Mouse (Mus musculus) bone marrow macrophage, adult 2 months (primary cell): ENCODE results near the gene Olfr228. TPM values are rescaled to one million over a fixed set of nuclear protein-coding genes. Genes with fewer than 3 reads are reported as not detected.
"Not testable (repeated sequence)": the region's sequence is repeated elsewhere in the genome, so short reads cannot be mapped to it uniquely, and the experiment has no call there.

Experiments
- H3K27ac ChIP-seq: 2 replicates; pipeline ENCODE4 v1.5.1; 2012; ENCODE audit warnings: low read depth, low read length; ENCODE audit not compliant: insufficient read depth
- H3K4me1 ChIP-seq: 2 replicates; pipeline ENCODE4 v1.6.1; 2012; ENCODE audit warnings: low read length; ENCODE audit not compliant: control insufficient read depth, insufficient read depth
- H3K4me3 ChIP-seq: 2 replicates; pipeline ENCODE4 v1.5.1; 2012; ENCODE audit warnings: mild to moderate bottlenecking, low read length, moderate library complexity; ENCODE audit not compliant: insufficient read depth
- CTCF ChIP-seq: IDR thresholded peaks from 2 replicates; pipeline ENCODE4 v1.5.1; 2012; ENCODE audit warnings: low read depth, mild to moderate bottlenecking, low read length, moderate library complexity
- POLR2A ChIP-seq: IDR thresholded peaks from 2 replicates; pipeline ENCODE4 v1.6.1; 2012; ENCODE audit warnings: mild to moderate bottlenecking, low read depth, low read length, borderline replicate concordance
- polyA plus RNA-seq: library from polyadenylated mRNA; stranded (reverse); fragments of >200 nt; gene quantifications from 2 replicates; pipeline ENCODE4 v1.2.4, GENCODE M21; 2012; ENCODE audit not compliant: missing spikeins, insufficient read depth, insufficient read length

Gene Olfr228
- not detected in 2 replicates for polyA plus RNA-seq

DNA sequence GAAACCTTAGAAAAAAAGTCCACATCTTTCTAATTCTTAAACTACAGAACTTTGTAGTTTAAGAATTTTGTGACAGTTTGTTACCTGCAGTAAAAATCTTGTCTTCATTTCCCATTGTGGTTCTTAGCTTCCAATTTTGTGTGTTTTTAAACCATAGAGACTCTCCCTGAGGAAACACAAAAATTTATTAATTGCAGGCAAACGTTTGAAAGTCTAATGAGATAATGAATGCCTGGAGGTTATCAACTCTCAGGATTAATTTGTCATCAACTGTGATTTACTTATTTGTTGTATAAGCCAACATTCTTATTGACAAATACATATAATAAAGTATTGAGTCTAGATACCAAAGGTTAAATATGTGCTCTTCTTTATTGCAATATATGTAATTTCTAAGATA, at the start of gene Olfr228:
Olfr228 (minus strand) TSS at position 101 of the 400 bp plus-strand sequence.
- H3K27ac ChIP-seq = no peak within 1 kb of the TSS
- no peaks in the 10 kb centered on the region for H3K4me1 ChIP-seq
- no peak for TF ChIP-seq CTCF
- TF ChIP-seq POLR2A = no peak
- no peak within 1 kb of the TSS for H3K4me3 ChIP-seq

DNA sequence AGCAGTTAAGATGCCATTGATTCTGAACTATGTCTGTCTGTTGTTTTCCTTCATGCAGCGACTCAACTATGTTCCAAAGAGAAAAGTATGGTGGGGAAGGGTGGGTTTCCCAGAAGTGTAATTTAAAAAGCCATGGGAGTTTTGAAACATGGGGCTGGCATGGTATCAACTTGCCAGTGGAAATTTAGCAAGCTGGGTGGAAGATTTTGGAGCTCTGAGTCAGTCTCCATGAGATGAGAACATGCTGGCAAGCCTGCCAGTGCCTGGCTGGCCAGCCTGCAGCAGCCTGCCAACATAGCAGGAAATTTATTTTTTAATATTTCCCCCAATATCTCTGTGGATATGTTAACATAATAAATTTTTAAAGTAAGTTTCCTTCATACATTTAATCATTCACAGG, 43.8 kb upstream of the Olfr228 start:
- Histone ChIP-seq H3K27ac (no peak overlapping the region), H3K4me3 (no peak overlapping the region), H3K4me1 (no peaks in the 10 kb centered on the region)
- TF ChIP-seq POLR2A (no peak), CTCF (no peak)

DNA sequence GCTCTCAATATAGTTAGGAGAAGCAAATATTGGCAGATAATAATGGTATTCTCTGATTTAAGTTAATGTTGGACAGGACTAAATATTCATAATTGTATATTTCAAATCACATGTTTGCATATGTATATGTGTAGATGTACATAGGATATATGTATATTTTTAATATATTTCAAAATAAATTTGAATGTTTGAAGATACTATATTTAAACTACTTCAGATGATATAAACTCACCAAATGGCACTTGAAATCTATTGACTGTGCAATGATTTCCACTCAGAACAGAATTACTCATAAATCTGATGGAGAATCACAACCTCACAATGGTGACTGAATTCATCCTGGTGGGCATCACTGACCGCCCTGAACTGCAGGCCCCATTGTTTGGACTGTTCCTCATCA, 21.0 kb upstream of the Olfr228 start, which contains the start of gene Olfr1076:
Olfr1076 (plus strand) TSS at position 301 of the 400 bp plus-strand sequence.
- Histone ChIP-seq H3K4me1 (no peaks in the 10 kb centered on the region), H3K4me3 (no peak within 1 kb of the TSS), H3K27ac (no peak within 1 kb of the TSS)
- no peak for TF ChIP-seq POLR2A
- TF ChIP-seq CTCF = no peak

DNA sequence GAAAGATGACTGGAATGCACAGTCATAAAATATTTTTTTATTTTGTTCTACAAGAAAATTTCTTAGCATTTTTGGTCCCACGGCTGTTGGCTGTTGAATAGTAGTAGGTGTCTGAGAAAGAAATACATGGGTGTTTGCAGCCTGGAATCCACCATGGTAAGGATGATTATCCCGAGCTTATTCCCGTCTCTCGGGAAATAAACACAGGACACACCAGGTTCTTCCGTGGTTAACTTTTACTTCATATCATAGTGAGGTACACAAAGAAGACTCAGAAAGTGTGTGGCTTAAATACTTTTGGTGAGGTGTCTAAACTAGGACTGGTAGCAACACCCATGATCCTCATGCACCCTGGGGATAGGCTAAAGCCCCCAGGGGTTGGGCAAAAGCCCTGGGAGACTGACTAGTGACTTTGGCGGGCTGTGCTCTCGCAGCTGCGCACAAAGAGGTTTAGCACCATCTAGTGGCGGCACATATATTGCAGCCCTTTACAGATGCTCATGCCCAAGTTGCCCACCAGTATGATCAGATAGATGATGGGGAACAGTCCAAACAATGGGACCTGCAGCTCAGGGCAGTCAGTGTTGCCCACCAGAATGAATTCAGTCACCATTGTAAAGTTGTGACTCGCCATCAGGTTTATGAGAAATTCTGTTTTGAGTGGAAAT, 22.6 kb downstream of the Olfr228 start:
- no peaks in the 10 kb centered on the region for H3K4me1 ChIP-seq
- H3K27ac ChIP-seq = no peak overlapping the region
- TF ChIP-seq CTCF (peak; percentile 68), POLR2A (no peak)
- no peak overlapping the region for H3K4me3 ChIP-seq

DNA sequence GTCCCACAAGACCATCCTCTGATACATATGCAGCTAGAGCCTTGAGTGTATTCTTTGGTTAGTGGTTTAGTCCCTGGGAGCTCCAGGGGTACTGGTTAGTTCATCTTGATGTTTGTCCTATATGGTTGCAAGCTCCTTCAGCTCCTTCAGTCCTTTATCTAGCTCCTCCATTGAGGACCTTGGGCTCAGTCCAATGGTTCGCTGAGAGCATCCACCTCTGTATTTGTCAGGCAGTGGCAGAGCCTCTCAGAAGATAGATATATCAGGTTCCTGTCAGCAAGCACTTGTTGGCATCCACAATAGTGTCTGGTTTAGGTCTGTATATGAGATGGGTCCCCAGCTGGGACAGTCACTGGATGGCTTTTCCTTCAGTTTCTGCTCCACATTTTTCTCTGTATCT, 26.8 kb downstream of the Olfr228 start:
- Histone ChIP-seq H3K4me1 (no peaks in the 10 kb centered on the region), H3K27ac (no peak overlapping the region), H3K4me3 (no peak overlapping the region)
- TF ChIP-seq CTCF (no peak), POLR2A (no peak)

DNA sequence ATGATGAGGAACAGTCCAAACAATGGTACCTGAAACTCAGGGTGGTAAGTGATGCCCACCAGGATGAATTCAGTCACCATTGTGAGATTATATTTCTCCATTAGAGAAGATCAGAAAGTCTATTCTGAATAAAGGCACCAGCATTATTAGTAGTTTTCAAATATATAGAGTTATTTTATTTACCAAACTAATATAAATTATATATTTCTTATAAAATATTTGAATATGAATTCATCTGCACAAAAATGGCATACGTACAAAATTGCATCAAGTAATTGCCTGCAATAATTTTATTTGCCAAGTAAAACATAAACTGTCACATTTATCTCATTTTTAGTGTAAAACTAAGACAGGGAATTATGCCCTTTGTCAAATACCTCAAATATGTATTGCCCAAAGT, 31.0 kb downstream of the Olfr228 start, which contains the start of gene Olfr1066:
Olfr1066 (minus strand) TSS at position 101 of the 400 bp plus-strand sequence.
- TF ChIP-seq CTCF (no peak), POLR2A (no peak)
- H3K4me3 ChIP-seq = no peak within 1 kb of the TSS
- no peak within 1 kb of the TSS for H3K27ac ChIP-seq
- no peaks in the 10 kb centered on the region for H3K4me1 ChIP-seq

DNA sequence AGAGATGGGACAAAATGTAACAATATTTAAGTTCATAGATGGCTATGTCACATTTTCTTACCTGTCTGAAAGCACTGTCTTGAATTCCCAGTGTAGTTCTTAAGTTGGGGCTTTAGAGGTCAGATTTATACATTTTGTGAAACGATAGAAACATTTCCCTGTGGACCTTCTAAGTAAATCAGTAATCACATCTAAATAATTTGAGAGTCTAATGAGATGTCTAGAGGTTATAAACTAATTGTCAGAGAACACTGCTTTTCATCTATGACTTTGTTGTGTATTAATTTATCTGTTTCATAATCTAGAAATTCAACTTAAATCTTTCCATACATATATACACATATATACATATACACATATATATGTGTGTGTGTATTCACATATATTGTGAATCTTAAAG, 36.7 kb downstream of the Olfr228 start, which contains the start of gene Olfr1065:
Olfr1065 (minus strand) TSS at position 101 of the 400 bp plus-strand sequence.
- H3K4me3 ChIP-seq, H3K4me1 ChIP-seq, H3K27ac ChIP-seq: not testable (repeated sequence)

DNA sequence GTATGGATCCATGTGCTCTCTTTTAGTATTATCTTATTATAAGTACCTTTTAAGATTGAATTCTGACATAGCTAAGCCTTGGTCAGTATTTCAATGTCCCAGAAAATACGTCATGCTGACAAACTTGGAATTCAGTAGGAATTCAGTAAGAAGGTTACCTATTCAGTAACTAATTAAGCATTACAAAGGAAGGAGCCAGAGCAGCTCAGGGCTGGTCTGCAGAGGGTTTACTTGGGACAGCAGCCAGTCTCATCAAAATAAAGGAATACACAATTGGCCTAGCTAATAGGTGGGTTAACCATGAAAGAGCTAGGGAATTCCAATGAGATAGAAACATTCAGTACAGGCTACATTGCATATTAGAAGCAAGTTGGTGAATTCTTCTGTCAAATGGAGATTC, 45.1 kb downstream of the Olfr228 start:
- not testable (repeated sequence) for H3K27ac ChIP-seq

More for the DNA sequence above, 45.1 kb downstream of the Olfr228 start:
- H3K4me1 ChIP-seq, H3K4me3 ChIP-seq: not testable (repeated sequence)

Other genes starting within 250 kb of the Olfr228 start
- gene Olfr1048, start 247.1 kb downstream of the Olfr228 start, polyA plus RNA-seq = not detected in 2 replicates
- not detected in 2 replicates for gene Olfr1049, start 229.1 kb downstream of the Olfr228 start, polyA plus RNA-seq
- gene Olfr1051, start 208.3 kb downstream of the Olfr228 start, polyA plus RNA-seq = 0.28 TPM in 1 of 2 replicates, not detected in the other
- not detected in 2 replicates for gene Olfr1052, start 194.9 kb downstream of the Olfr228 start, polyA plus RNA-seq
- not detected in 2 replicates for gene Olfr1053, start 172.1 kb downstream of the Olfr228 start, polyA plus RNA-seq
- gene Olfr1054, start 152.0 kb downstream of the Olfr228 start, polyA plus RNA-seq = not detected in 2 replicates
- gene Olfr1055, start 137.1 kb downstream of the Olfr228 start, polyA plus RNA-seq = not detected in 2 replicates
- gene Olfr1056, start 124.9 kb downstream of the Olfr228 start, polyA plus RNA-seq = not detected in 2 replicates
- not detected in 2 replicates for gene Olfr1057, start 109.0 kb downstream of the Olfr228 start, polyA plus RNA-seq
- not detected in 2 replicates for gene Olfr1058, start 98.8 kb downstream of the Olfr228 start, polyA plus RNA-seq
- gene Olfr1061, start 73.3 kb downstream of the Olfr228 start, polyA plus RNA-seq = not detected in 2 replicates
- 0.24 TPM in 1 of 2 replicates, not detected in the other for gene Olfr1062, start 60.6 kb downstream of the Olfr228 start, polyA plus RNA-seq
- not detected in 2 replicates for gene Olfr1065, start 36.8 kb downstream of the Olfr228 start, polyA plus RNA-seq
- not detected in 2 replicates for gene Olfr1066, start 31.1 kb downstream of the Olfr228 start, polyA plus RNA-seq
- gene Olfr1076, start 21.1 kb upstream of the Olfr228 start, polyA plus RNA-seq = not detected in 2 replicates
- gene Olfr1079, start 55.1 kb upstream of the Olfr228 start, polyA plus RNA-seq = not detected in 2 replicates
- 0.84 TPM in 1 of 2 replicates, not detected in the other for gene Olfr1080, start 70.8 kb upstream of the Olfr228 start, polyA plus RNA-seq
- not detected in 2 replicates for gene Olfr1082, start 111.6 kb upstream of the Olfr228 start, polyA plus RNA-seq
- gene Olfr1084, start 152.3 kb upstream of the Olfr228 start, polyA plus RNA-seq = not detected in 2 replicates
- 0.16 TPM in 1 of 2 replicates, not detected in the other for gene Olfr1085, start 174.6 kb upstream of the Olfr228 start, polyA plus RNA-seq
- gene Olfr1086, start 192.7 kb upstream of the Olfr228 start, polyA plus RNA-seq = not detected in 2 replicates
- not detected in 2 replicates for gene Olfr1087, start 211.0 kb upstream of the Olfr228 start, polyA plus RNA-seq
- gene Olfr1089, start 246.3 kb upstream of the Olfr228 start, polyA plus RNA-seq = not detected in 2 replicates